Mouse (Mus musculus) erythroblast, embryonic 14.5 days (primary cell): ENCODE measurements at regions not wholly inside any gene's neighbourhood (a gene's known extent, or its start where the extent isn't known, plus 50 kb on each side); places are given as distances from the start of the nearest gene placed in this dataset.

ENCODE experiments used
- GATA1 ChIP-seq: IDR thresholded peaks from 2 replicates; pipeline ENCODE4 v1.6.1; 2012; ENCODE audit warnings: low read length, inconsistent platforms, mixed read lengths
- TAL1 ChIP-seq: IDR thresholded peaks from 3 replicates; pipeline ENCODE4 v1.6.1; 2012; ENCODE audit warnings: low read length, inconsistent platforms, mixed read lengths

GRCm38 (mm10) chr11:90098471-90098870 is 68.3 kb downstream of the Tmem100 start:
- TF ChIP-seq GATA1 (no peak), TAL1 (no peak)
